Mouse (Mus musculus) kidney, postnatal 0 days (tissue): Measurements from ENCODE around the gene Zcchc4. TPM values are rescaled to one million over a fixed set of nuclear protein-coding genes. Genes with fewer than 3 reads are reported as not detected.
A peak's percentile ranks its signal among the peaks of the same experiment; 100 is the strongest.

Experiments
- ATAC-seq: fragments of 200-750 bp; cut with Nextera tagmentation; replicated peaks from 2 replicates; pipeline ENCODE4 v1.8.0; 2017; ENCODE audit warnings: low read depth, moderate number of reproducible peaks, moderate TSS enrichment, moderate library complexity; ENCODE audit not compliant: low FRiP score
- DNase-seq: peaks from one replicate; pipeline ENCODE4 v3.0.0-alpha.2; 2016; ENCODE audit warnings: low spot score
- H3K27ac ChIP-seq: fragments of 300-500 bp; sonication (generic); 2 replicates; pipeline ENCODE4 v1.5.1; 2014; ENCODE audit warnings: mild to moderate bottlenecking
- H3K27me3 ChIP-seq: fragments of 300-500 bp; sonication (generic); 2 replicates; pipeline ENCODE4 v1.6.1; 2014; ENCODE audit warnings: low read length, mixed read lengths; ENCODE audit not compliant: insufficient read depth
- H3K36me3 ChIP-seq: fragments of 300-500 bp; sonication (generic); 2 replicates; pipeline ENCODE4 v1.6.1; 2014; ENCODE audit warnings: low read length, mixed read lengths; ENCODE audit not compliant: insufficient read depth
- H3K4me1 ChIP-seq: fragments of 300-500 bp; sonication (generic); replicated peaks from 2 replicates; pipeline ENCODE4 v1.6.1; 2014; ENCODE audit warnings: antibody characterized with exemption, low read length, mixed read lengths; ENCODE audit not compliant: insufficient read depth
- H3K4me2 ChIP-seq: fragments of 300-500 bp; sonication (generic); 2 replicates; pipeline ENCODE4 v1.6.1; 2014; ENCODE audit warnings: mild to moderate bottlenecking, low read length, moderate library complexity, mixed read lengths
- H3K4me3 ChIP-seq: fragments of 300-500 bp; sonication (generic); replicated peaks from 2 replicates; pipeline ENCODE4 v1.5.1; 2014; ENCODE audit warnings: low read depth, low read length
- H3K9ac ChIP-seq: fragments of 300-500 bp; sonication (generic); 2 replicates; pipeline ENCODE4 v1.6.1; 2014; ENCODE audit warnings: low read depth, low read length
- H3K9me3 ChIP-seq: fragments of 300-500 bp; sonication (generic); replicated peaks from 2 replicates; pipeline ENCODE4 v1.6.1; 2016; ENCODE audit warnings: low read length, inconsistent platforms, mixed read lengths
- CTCF ChIP-seq: IDR thresholded peaks from 2 replicates; pipeline ENCODE4 v1.5.1; 2016; ENCODE audit warnings: antibody characterized with exemption, low read depth, mild to moderate bottlenecking, moderate library complexity
- WGBS: fragments of 180-500 bp; shearing (Covaris S2); extraction: QIAGEN DNeasy Blood & Tissue Kit; methylation state at CpG from one replicate; pipeline ENCODE4 v1.1.7; 2014; 5-methylcytosine and 5-hydroxymethylcytosine counted together
- polyA plus RNA-seq: library from polyadenylated mRNA; unstranded; fragments of >200 nt; fragmentation: Nextera tagmentation; extraction: Ambion mirVana; gene quantifications from 2 replicates; pipeline ENCODE4 v1.2.1, GENCODE M21; 2015

The Zcchc4 gene
- polyA plus RNA-seq: 8.7 and 9.6 TPM in 2 replicates

DNA sequence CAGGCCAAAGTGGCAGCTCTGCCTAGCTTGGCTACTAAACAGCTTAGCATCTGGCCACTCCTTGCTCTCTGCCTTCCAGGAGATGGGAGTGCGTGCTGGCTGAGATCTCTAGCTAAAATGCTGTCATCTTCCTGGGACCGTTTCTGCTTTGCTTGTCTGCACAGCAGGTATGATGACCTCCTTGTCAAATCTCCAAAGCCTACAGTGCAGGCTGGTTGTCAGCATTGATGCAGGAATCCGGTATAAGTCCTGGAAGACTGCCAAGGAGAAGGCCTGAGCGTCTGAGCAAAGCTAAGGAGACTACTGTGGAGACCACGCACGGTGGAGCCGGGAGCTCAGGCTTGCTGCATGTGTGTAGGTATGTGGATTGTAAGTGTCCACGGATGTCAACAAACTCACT lies at the start of gene Zcchc4:
TSS of gene Zcchc4 (plus strand) at position 173 of the 400 bp plus-strand sequence.
- Histone ChIP-seq H3K4me3 (no peak within 1 kb of the TSS), H3K9me3 (no peaks in the 10 kb centered on the region), H3K27me3 (no peaks in the 10 kb centered on the region), H3K4me2 (no peak within 1 kb of the TSS), H3K4me1 (no peaks in the 10 kb centered on the region), H3K36me3 (no peaks in the 10 kb centered on the region), H3K9ac (no peak within 1 kb of the TSS), H3K27ac (no peak within 1 kb of the TSS)
- no peak for TF ChIP-seq CTCF
- ATAC-seq (no peak), DNase-seq (no peak)
- 69% methylated on average over 8 of the region's 8 CpGs for WGBS

DNA sequence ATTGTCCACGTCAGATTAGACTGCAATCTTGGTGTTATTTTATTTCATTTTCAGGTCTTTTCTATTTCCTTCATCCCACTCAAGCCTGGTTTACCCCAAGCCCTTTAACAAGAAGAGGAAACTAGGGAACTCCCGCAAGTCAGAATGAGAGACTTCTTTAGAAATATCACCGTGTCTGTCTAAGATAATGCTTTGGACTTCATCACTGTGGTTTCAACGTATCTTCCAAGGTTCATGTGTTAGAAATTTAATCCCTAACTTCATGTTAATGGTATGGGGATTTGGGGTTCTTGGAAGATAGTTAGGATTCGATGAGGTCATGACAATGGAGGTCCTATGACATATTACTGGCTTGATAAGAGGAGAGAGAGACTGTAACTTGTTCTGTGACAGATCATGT lies 47.5 kb upstream of the Zcchc4 start:
- TF ChIP-seq CTCF: no peak
- Histone ChIP-seq H3K36me3 (no peaks in the 10 kb centered on the region), H3K4me1 (no peaks in the 10 kb centered on the region), H3K4me2 (no peak overlapping the region), H3K9ac (no peak overlapping the region), H3K4me3 (no peak overlapping the region), H3K27me3 (no peaks in the 10 kb centered on the region), H3K9me3 (no peaks in the 10 kb centered on the region), H3K27ac (no peak overlapping the region)
- ATAC-seq: no peak
- no peak for DNase-seq
- 81% methylated on average over 5 of the region's 5 CpGs for WGBS

DNA sequence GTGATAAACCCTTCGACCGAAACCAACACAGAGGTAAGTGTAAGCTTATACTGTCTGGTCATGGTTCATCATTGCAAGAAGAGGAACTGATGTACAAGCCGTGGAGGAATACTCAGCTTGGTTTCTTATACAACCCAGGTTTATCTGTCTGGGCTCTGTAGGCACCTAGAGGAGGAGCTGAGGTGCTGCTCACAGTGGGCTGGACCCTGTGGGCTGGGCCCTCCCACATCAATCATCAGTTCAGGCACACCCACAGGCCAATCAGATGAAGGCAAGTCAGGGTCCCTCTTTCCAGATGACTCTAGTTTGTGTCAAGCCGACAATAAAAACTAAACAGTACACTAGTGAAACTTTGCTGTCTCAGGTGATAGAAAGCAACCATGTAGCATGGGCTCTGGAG lies 42.4 kb upstream of the Zcchc4 start:
- Histone ChIP-seq H3K27ac (no peak overlapping the region), H3K27me3 (no peaks in the 10 kb centered on the region), H3K9me3 (no peaks in the 10 kb centered on the region), H3K4me1 (no peaks in the 10 kb centered on the region), H3K4me3 (no peak overlapping the region), H3K4me2 (no peak overlapping the region), H3K36me3 (no peaks in the 10 kb centered on the region), H3K9ac (no peak overlapping the region)
- DNase-seq (no peak), ATAC-seq (no peak)
- TF ChIP-seq CTCF: no peak
- 74% methylated on average over 4 of the region's 4 CpGs for WGBS

DNA sequence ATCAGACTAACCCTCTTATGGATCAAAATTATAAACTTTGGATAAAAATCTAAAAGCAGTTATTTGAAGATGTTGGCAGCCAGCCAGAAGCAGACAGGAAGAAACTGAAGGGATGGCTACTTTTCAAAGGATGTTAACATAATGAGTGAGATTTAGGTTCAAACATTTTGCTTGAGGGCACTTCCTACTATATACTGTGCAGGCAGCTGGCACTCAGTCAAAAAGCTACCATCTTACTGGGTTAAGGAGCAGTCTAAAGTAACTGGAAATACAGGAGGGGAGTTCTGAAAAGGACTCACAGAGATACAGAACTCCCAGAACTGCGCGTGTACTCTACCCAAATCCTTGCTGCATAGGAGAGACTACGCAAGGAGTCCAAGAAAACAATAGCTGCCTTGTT lies 39.2 kb upstream of the Zcchc4 start:
- Histone ChIP-seq H3K27ac (no peak overlapping the region), H3K4me3 (no peak overlapping the region), H3K9ac (no peak overlapping the region), H3K4me2 (no peak overlapping the region), H3K4me1 (no peaks in the 10 kb centered on the region), H3K27me3 (no peaks in the 10 kb centered on the region), H3K36me3 (no peaks in the 10 kb centered on the region), H3K9me3 (no peaks in the 10 kb centered on the region)
- DNase-seq (no peak), ATAC-seq (no peak)
- TF ChIP-seq CTCF: no peak
- WGBS: 79% methylated on average over 3 of the region's 3 CpGs

DNA sequence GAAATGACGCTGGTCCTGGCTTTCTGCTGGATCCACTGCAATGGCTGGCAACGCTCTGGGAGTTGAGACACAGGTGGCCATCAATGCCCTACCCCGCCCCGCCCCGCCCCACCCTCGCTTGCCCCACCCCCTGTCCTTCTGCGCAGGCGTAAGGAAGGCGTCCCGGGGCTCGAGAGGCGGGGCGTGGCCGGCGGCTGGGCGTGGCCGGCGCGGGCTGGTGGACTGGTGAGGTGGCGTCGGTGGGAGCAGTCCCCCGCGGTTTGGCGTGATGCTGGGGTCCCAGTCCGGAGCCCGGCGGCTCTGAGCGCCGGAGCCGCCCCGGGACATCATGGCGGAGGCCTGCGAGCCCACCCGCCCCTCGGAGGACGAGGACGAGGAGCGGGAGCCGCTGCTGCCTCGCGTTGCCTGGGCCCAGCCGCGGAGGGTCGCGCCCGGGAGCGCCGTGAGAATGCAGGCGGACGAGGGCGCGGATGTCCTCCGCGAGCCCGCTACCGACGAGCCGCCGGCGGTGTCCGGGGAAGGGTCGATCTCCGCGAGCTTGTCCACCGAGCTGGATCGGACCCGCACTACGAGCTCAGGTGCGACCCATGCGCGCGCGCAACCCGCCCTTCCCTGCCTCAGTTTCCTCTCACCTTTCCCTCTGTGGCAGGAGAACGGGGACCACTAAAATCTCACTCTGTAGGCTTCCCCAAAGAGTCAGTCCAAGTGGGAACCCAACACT lies 33.7 kb upstream of the Zcchc4 start, which contains the start of gene Pi4k2b:
TSS of gene Pi4k2b (plus strand) at position 184 of the 721 bp plus-strand sequence.
- Histone ChIP-seq H3K4me2 (peak within 1 kb of the TSS; percentile 78), H3K36me3 (no peaks in the 10 kb centered on the region), H3K27ac (peak within 1 kb of the TSS; percentile 84), H3K9me3 (no peaks in the 10 kb centered on the region), H3K4me1 (peaks cover 9% of the 10 kb centered on the region; the same call in 1 of the 2 replicates), H3K9ac (peak within 1 kb of the TSS; percentile 85), H3K27me3 (no peaks in the 10 kb centered on the region), H3K4me3 (peak within 1 kb of the TSS; percentile 74)
- WGBS: under 1% methylated on average over 50 of the region's 75 CpGs
- TF ChIP-seq CTCF: no peak
- DNase-seq (peak; percentile 85), ATAC-seq (peak; percentile 97)

DNA sequence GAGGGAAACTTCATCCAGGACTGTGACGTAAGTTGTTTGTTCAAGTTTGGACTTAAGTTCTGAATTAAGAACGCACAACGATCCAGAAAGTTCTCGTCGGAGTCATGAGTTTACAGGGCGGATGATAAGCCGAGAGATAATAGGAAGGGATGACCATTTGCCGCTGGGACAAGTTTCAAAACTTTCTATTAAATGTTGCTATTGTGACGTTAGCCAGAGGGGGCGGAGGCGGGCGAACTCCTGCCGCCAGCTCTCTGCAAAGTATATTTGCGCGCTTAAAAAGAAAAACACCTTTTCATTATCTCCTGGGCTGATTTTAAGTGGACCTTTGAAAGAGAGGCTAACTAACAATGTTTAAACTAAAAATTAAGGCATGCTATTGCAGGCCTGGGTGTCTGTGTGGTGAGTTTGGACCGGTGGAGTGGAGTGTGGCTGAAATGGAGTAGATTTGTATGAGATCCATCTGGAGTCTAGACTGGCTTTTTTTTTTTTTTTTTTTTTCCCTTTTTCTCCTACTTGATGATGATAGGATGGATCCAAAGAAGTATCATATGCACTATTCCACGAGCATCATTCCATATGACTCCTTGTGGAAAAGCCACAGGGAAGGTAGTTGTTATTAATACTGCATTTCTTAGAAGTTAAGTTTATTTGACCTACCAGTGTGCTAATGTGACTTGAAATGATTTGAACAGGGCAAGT lies 32.9 kb upstream of the Zcchc4 start:
- peak overlapping the region; percentile 85 for H3K9ac ChIP-seq
- 2% methylated on average over 17 of the region's 17 CpGs for WGBS
- peak overlapping the region; percentile 74 for H3K4me3 ChIP-seq
- no peaks in the 10 kb centered on the region for H3K9me3 ChIP-seq
- H3K27ac ChIP-seq: peak overlapping the region; percentile 84
- DNase-seq: peak; percentile 77
- H3K36me3 ChIP-seq: no peaks in the 10 kb centered on the region
- ATAC-seq: no peak
- peak overlapping the region; percentile 78 for H3K4me2 ChIP-seq
- H3K4me1 ChIP-seq: peaks cover 9% of the 10 kb centered on the region; the same call in 1 of the 2 replicates
- no peaks in the 10 kb centered on the region for H3K27me3 ChIP-seq
- peak; percentile 47 for TF ChIP-seq CTCF
